Mouse (Mus musculus) forebrain, embryonic 12.5 days (tissue): ENCODE measurements around the gene Wnt7a. TPM values are rescaled to one million over a fixed set of nuclear protein-coding genes. Genes with fewer than 3 reads are reported as not detected.
A peak's percentile ranks its signal among the peaks of the same experiment; 100 is the strongest.

ENCODE experiments used
- ATAC-seq: fragments of 200-750 bp; cut with Nextera tagmentation; 2 replicates; pipeline ENCODE4 v1.8.0; 2017; ENCODE audit warnings: moderate TSS enrichment; ENCODE audit not compliant: low FRiP score
- H3K27ac ChIP-seq: fragments of 300-500 bp; sonication (generic); 2 replicates; pipeline ENCODE4 v1.5.1; 2016; ENCODE audit warnings: mild to moderate bottlenecking
- H3K27me3 ChIP-seq: fragments of 300-500 bp; sonication (generic); 2 replicates; pipeline ENCODE4 v1.6.1; 2016; ENCODE audit warnings: mild to moderate bottlenecking
- H3K36me3 ChIP-seq: fragments of 300-500 bp; sonication (generic); replicated peaks from 2 replicates; pipeline ENCODE4 v1.6.1; 2016; ENCODE audit warnings: mild to moderate bottlenecking
- H3K4me1 ChIP-seq: fragments of 300-500 bp; sonication (generic); 2 replicates; pipeline ENCODE4 v1.6.1; 2016
- H3K4me2 ChIP-seq: fragments of 300-500 bp; sonication (generic); 2 replicates; pipeline ENCODE4 v1.6.1; 2016; ENCODE audit warnings: mild to moderate bottlenecking, moderate library complexity
- H3K4me3 ChIP-seq: fragments of 300-500 bp; sonication (generic); replicated peaks from 2 replicates; pipeline ENCODE4 v1.5.1; 2016; ENCODE audit warnings: mild to moderate bottlenecking
- H3K9ac ChIP-seq: fragments of 300-500 bp; sonication (generic); 2 replicates; pipeline ENCODE4 v1.6.1; 2016; ENCODE audit warnings: mild to moderate bottlenecking
- H3K9me3 ChIP-seq: fragments of 300-500 bp; sonication (generic); 2 replicates; pipeline ENCODE4 v1.6.1; 2016
- WGBS: fragments of 180-500 bp; shearing (Covaris S2); methylation state at CpG from one replicate; pipeline ENCODE4 v1.1.7; 2016; 5-methylcytosine and 5-hydroxymethylcytosine counted together
- polyA plus RNA-seq: library from polyadenylated mRNA; unstranded; fragments of >200 nt; fragmentation: Nextera tagmentation; extraction: Ambion mirVana; gene quantifications from 2 replicates; pipeline ENCODE4 v1.2.1, GENCODE M21; 2016

The Wnt7a gene
- polyA plus RNA-seq, 1 experiment from 2014 or later, result 16.0 TPM

- WGBS, result 61% methylated on average over 4 of the region's 4 CpGs
- peaks cover 30% of the 10 kb centered on the region for H3K36me3 ChIP-seq
- ATAC-seq, result no peak
Measured at GRCm38 (mm10) chr6:91379871-91380270, 31.3 kb downstream of the Wnt7a start.

GRCm38 (mm10) chr6:91379266-91379665 lies 31.9 kb downstream of the Wnt7a start:
- no peak overlapping the region for H3K9ac ChIP-seq
- H3K9me3 ChIP-seq, result no peaks in the 10 kb centered on the region
- no peaks in the 10 kb centered on the region for H3K27me3 ChIP-seq
- WGBS, result 72% methylated on average over 3 of the region's 3 CpGs
- H3K4me2 ChIP-seq, result no peak overlapping the region
- peaks cover 6% of the 10 kb centered on the region; the same call in 1 of the 2 replicates for H3K4me1 ChIP-seq
- H3K4me3 ChIP-seq, result no peak overlapping the region
- H3K27ac ChIP-seq, result peak overlapping the region; percentile 46; the same call in 1 of the 2 replicates
- peaks cover 24% of the 10 kb centered on the region for H3K36me3 ChIP-seq
- ATAC-seq, result no peak

More at GRCm38 (mm10) chr6:91379871-91380270, 31.3 kb downstream of the Wnt7a start:
- Histone ChIP-seq H3K9me3 (no peaks in the 10 kb centered on the region), H3K4me1 (peaks cover 6% of the 10 kb centered on the region; the same call in 1 of the 2 replicates), H3K4me3 (no peak overlapping the region), H3K9ac (no peak overlapping the region), H3K4me2 (no peak overlapping the region), H3K27ac (no peak overlapping the region), H3K27me3 (no peaks in the 10 kb centered on the region)

GRCm38 (mm10) chr6:91372977-91373376 lies 38.2 kb downstream of the Wnt7a start:
- Histone ChIP-seq H3K9me3 (no peaks in the 10 kb centered on the region), H3K9ac (no peak overlapping the region), H3K4me2 (no peak overlapping the region), H3K27me3 (no peaks in the 10 kb centered on the region), H3K27ac (0 out of 2 replicates have a peak overlapping the region, but pooled peaks have one; percentile 13), H3K4me3 (no peak overlapping the region), H3K4me1 (no peaks in the 10 kb centered on the region), H3K36me3 (peaks cover 16% of the 10 kb centered on the region; the same call in 1 of the 2 replicates)
- no peak for ATAC-seq

- ATAC-seq, result no peak
- WGBS, result 54% methylated on average over 3 of the region's 3 CpGs
Measured at GRCm38 (mm10) chr6:91372586-91372971, 38.6 kb downstream of the Wnt7a start.

GRCm38 (mm10) chr6:91371912-91372585 lies 39.1 kb downstream of the Wnt7a start:
- H3K4me1 ChIP-seq, result no peaks in the 10 kb centered on the region
- H3K4me3 ChIP-seq, result no peak overlapping the region
- ATAC-seq, result no peak
- H3K27me3 ChIP-seq, result no peaks in the 10 kb centered on the region
- H3K36me3 ChIP-seq, result peaks cover 16% of the 10 kb centered on the region; the same call in 1 of the 2 replicates
- H3K9ac ChIP-seq, result no peak overlapping the region
- H3K27ac ChIP-seq, result no peak overlapping the region
- H3K9me3 ChIP-seq, result no peaks in the 10 kb centered on the region
- no peak overlapping the region for H3K4me2 ChIP-seq

More at GRCm38 (mm10) chr6:91372586-91372971, 38.6 kb downstream of the Wnt7a start:
- Histone ChIP-seq H3K27me3 (no peaks in the 10 kb centered on the region), H3K4me1 (no peaks in the 10 kb centered on the region), H3K9me3 (no peaks in the 10 kb centered on the region), H3K27ac (0 out of 2 replicates have a peak overlapping the region, but pooled peaks have one; percentile 13), H3K4me3 (no peak overlapping the region), H3K36me3 (peaks cover 16% of the 10 kb centered on the region; the same call in 1 of the 2 replicates), H3K9ac (no peak overlapping the region), H3K4me2 (no peak overlapping the region)

- H3K36me3 ChIP-seq, result peaks cover 29% of the 10 kb centered on the region
- no peak overlapping the region for H3K27ac ChIP-seq
- H3K4me2 ChIP-seq, result no peak overlapping the region
- no peaks in the 10 kb centered on the region for H3K9me3 ChIP-seq
- no peaks in the 10 kb centered on the region for H3K4me1 ChIP-seq
- no peak overlapping the region for H3K9ac ChIP-seq
- ATAC-seq, result no peak
- 92% methylated on average over 1 of the region's 1 CpGs for WGBS
- H3K27me3 ChIP-seq, result no peaks in the 10 kb centered on the region
- H3K4me3 ChIP-seq, result no peak overlapping the region
Measured at GRCm38 (mm10) chr6:91366781-91367180, 44.4 kb downstream of the Wnt7a start.

GRCm38 (mm10) chr6:91365480-91365879 lies 45.7 kb downstream of the Wnt7a start:
- Histone ChIP-seq H3K9me3 (no peaks in the 10 kb centered on the region), H3K36me3 (peaks cover 29% of the 10 kb centered on the region), H3K4me1 (peaks cover 5% of the 10 kb centered on the region; the same call in 1 of the 2 replicates), H3K9ac (no peak overlapping the region), H3K27ac (no peak overlapping the region), H3K4me3 (no peak overlapping the region), H3K4me2 (no peak overlapping the region), H3K27me3 (no peaks in the 10 kb centered on the region)
- ATAC-seq, result no peak
- 76% methylated on average over 14 of the region's 14 CpGs for WGBS

GRCm38 (mm10) chr6:91362756-91363155 lies 48.4 kb downstream of the Wnt7a start:
- Histone ChIP-seq H3K4me2 (no peak overlapping the region), H3K27me3 (no peaks in the 10 kb centered on the region), H3K4me3 (no peak overlapping the region), H3K36me3 (peaks cover 24% of the 10 kb centered on the region), H3K9me3 (no peaks in the 10 kb centered on the region), H3K4me1 (peaks cover 5% of the 10 kb centered on the region; the same call in 1 of the 2 replicates), H3K27ac (no peak overlapping the region), H3K9ac (no peak overlapping the region)
- 87% methylated on average over 2 of the region's 2 CpGs for WGBS
- ATAC-seq, result no peak

- no peak for ATAC-seq
- no peak overlapping the region for H3K4me2 ChIP-seq
- peaks cover 5% of the 10 kb centered on the region; the same call in 1 of the 2 replicates for H3K4me1 ChIP-seq
- H3K9me3 ChIP-seq, result no peaks in the 10 kb centered on the region
- 0 out of 2 replicates have a peak overlapping the region, but pooled peaks have one; percentile 5 for H3K27ac ChIP-seq
- no peaks in the 10 kb centered on the region for H3K27me3 ChIP-seq
- no peak overlapping the region for H3K9ac ChIP-seq
- peaks cover 24% of the 10 kb centered on the region for H3K36me3 ChIP-seq
- H3K4me3 ChIP-seq, result no peak overlapping the region
- 79% methylated on average over 6 of the region's 6 CpGs for WGBS
Measured at GRCm38 (mm10) chr6:91360998-91361397, 50.2 kb downstream of the Wnt7a start.

GRCm38 (mm10) chr6:91360371-91360690 lies 50.8 kb downstream of the Wnt7a start:
- H3K4me2 ChIP-seq, result no peak overlapping the region
- no peak for ATAC-seq
- peaks cover 24% of the 10 kb centered on the region for H3K36me3 ChIP-seq
- H3K9me3 ChIP-seq, result no peaks in the 10 kb centered on the region
- H3K4me1 ChIP-seq, result peaks cover 5% of the 10 kb centered on the region; the same call in 1 of the 2 replicates
- no peaks in the 10 kb centered on the region for H3K27me3 ChIP-seq
- 87% methylated on average over 4 of the region's 4 CpGs for WGBS
- H3K9ac ChIP-seq, result no peak overlapping the region
- no peak overlapping the region for H3K4me3 ChIP-seq
- H3K27ac ChIP-seq, result no peak overlapping the region

- H3K9ac ChIP-seq, result no peak overlapping the region
- peaks cover 5% of the 10 kb centered on the region; the same call in 1 of the 2 replicates for H3K4me1 ChIP-seq
- H3K27me3 ChIP-seq, result no peaks in the 10 kb centered on the region
- ATAC-seq, result no peak
- H3K9me3 ChIP-seq, result no peaks in the 10 kb centered on the region
- 0 out of 2 replicates have a peak overlapping the region, but pooled peaks have one; percentile 21 for H3K27ac ChIP-seq
- 84% methylated on average over 7 of the region's 7 CpGs for WGBS
- H3K36me3 ChIP-seq, result peaks cover 21% of the 10 kb centered on the region
- no peak overlapping the region for H3K4me3 ChIP-seq
- no peak overlapping the region for H3K4me2 ChIP-seq
Measured at GRCm38 (mm10) chr6:91359672-91360370, 51.3 kb downstream of the Wnt7a start.

GRCm38 (mm10) chr6:91358866-91359656 lies 52.1 kb downstream of the Wnt7a start:
- no peak for ATAC-seq
- H3K4me1 ChIP-seq, result peaks cover 5% of the 10 kb centered on the region; the same call in 1 of the 2 replicates
- 0 out of 2 replicates have a peak overlapping the region, but pooled peaks have one; percentile 5 for H3K27ac ChIP-seq
- WGBS, result 84% methylated on average over 6 of the region's 6 CpGs
- H3K36me3 ChIP-seq, result peaks cover 14% of the 10 kb centered on the region; the same call in 1 of the 2 replicates
- H3K27me3 ChIP-seq, result no peaks in the 10 kb centered on the region
- H3K4me2 ChIP-seq, result no peak overlapping the region
- no peak overlapping the region for H3K9ac ChIP-seq
- H3K9me3 ChIP-seq, result no peaks in the 10 kb centered on the region
- H3K4me3 ChIP-seq, result no peak overlapping the region
